In genomic region chr5:134007127-134007771, GRCm38 (mm10) we compare ENCODE assay signal across 9 mouse cellular contexts.
DNase-seq lines count a peak whose midpoint lies in the region; ATAC-seq and TF ChIP-seq lines count a peak whose summit lies in the region.
"Had no signal": no experiment of that assay in that cellular context is flagged by ENCODE, and none has a peak within 500 bp of the region (broad histone marks: within the 10 kb centered on the region; RNA-seq: fewer than 3 reads in every experiment).

No protein-coding gene starts in this region.

- no peak for TF ChIP-seq EP300 in heart, adult 2 months (IDR thresholded peaks at IDR 0.05; ENCODE audit: insufficient read depth, low read depth, low read length)

- no peak for TF ChIP-seq POLR2A in heart, adult 2 months (IDR thresholded peaks at IDR 0.05; ENCODE audit: insufficient read depth, low read depth, low read length)
- no peak for TF ChIP-seq POLR2A in liver, adult 2 months (IDR thresholded peaks at IDR 0.05; ENCODE audit: extremely low read depth, insufficient read depth, low read length)

- peak; percentile 76 for ATAC-seq in common myeloid progenitor, adult 5-6 weeks (replicated peaks; ENCODE audit: low read depth, poor library complexity, severe bottlenecking)

- no peaks in the 10 kb centered on the region for H3K27me3 ChIP-seq in heart, adult 2 months (ENCODE audit: control insufficient read depth, insufficient read depth, low read length)
- H3K27me3 ChIP-seq in liver, adult 2 months (ENCODE audit: control insufficient read depth, insufficient read depth, low read length) = no peaks in the 10 kb centered on the region; the same call in 1 of the 2 replicates
- H3K27me3 ChIP-seq: CH12.LX had no signal

- H3K4me1 ChIP-seq in heart, adult 2 months (ENCODE audit: control insufficient read depth, insufficient read depth, low read length) = no peaks in the 10 kb centered on the region
- H3K4me1 ChIP-seq in liver, adult 2 months (ENCODE audit: control insufficient read depth, insufficient read depth, low read length) = peaks cover 2% of the 10 kb centered on the region; the same call in 1 of the 2 replicates

- no peak for TF ChIP-seq CTCF in heart, adult 2 months (IDR thresholded peaks at IDR 0.05)
- no peak for TF ChIP-seq CTCF in liver, adult 2 months (IDR thresholded peaks at IDR 0.05; ENCODE audit: low read depth, low read length)

- H3K9ac ChIP-seq in heart, adult 2 months (ENCODE audit: low read depth, low read length) = no peak overlapping the region
- H3K9ac ChIP-seq in liver, adult 2 months (ENCODE audit: low read depth, low read length) = no peak overlapping the region

- no peaks in the 10 kb centered on the region for H3K36me3 ChIP-seq in heart, adult 2 months (ENCODE audit: control insufficient read depth, insufficient read depth, low read length)
- H3K36me3 ChIP-seq in liver, adult 2 months (ENCODE audit: control insufficient read depth, insufficient read depth, low read length) = no peaks in the 10 kb centered on the region

- intact Hi-C loops in heart, adult 2 months (cut with DNase I) = loop anchor here (10.0 kb wide), 2 partner anchors 202 to 1892 kb away; no protein-coding TSS in a partner anchor
- intact Hi-C loops in heart, postnatal 14 days (cut with DNase I) = loop anchor here (10.0 kb wide), 3 partner anchors 202 to 1892 kb away; no protein-coding TSS in a partner anchor

- no peaks in the 10 kb centered on the region for H3K79me2 ChIP-seq in heart, adult 2 months (replicated peaks; ENCODE audit: control insufficient read depth, insufficient read depth, low read length)
- H3K79me2 ChIP-seq in liver, adult 2 months (ENCODE audit: control insufficient read depth, insufficient read depth, low read length) = no peaks in the 10 kb centered on the region

- peak; percentile 8 to 20 for DNase-seq in heart, adult 2 months
- no peak for DNase-seq in heart, adult 8-10 months (ENCODE audit: low spot score)
- DNase-seq in heart, postnatal 14 days = peak; percentile 9 to 21
- DNase-seq in liver, adult 2 months (ENCODE audit: extremely low read depth, low read depth, low spot score) = peak; percentile 15
- DNase-seq in testis, postnatal 10 days (ENCODE audit: low spot score) = peak; percentile 56
- no peak for DNase-seq in ovary, adult 18-20 months (ENCODE audit: low spot score)
- no peak for DNase-seq in frontal cortex, postnatal 14 days (ENCODE audit: low spot score in 2 of 2)

- no peak overlapping the region for H3K27ac ChIP-seq in heart, adult 2 months
- no peak overlapping the region for H3K27ac ChIP-seq in liver, adult 2 months (replicated peaks; ENCODE audit: insufficient read depth, low read depth, low read length)

- WGBS in heart, adult 2 months = 9% methylated on average over 3 of the region's 3 CpGs
- WGBS in liver, adult 2 months = 16% methylated on average over 3 of the region's 3 CpGs

- H3K4me3 ChIP-seq in heart, adult 2 months = no peak overlapping the region
- no peak overlapping the region for H3K4me3 ChIP-seq in liver, adult 2 months (ENCODE audit: insufficient read depth, low read depth, low read length)

Comparison
In these comparisons a context has a peak if more than half of its experiments do, and no peak if none do; other contexts are left out.
1. DNase-seq: peak in heart, adult 2 months (2 of 2), heart, postnatal 14 days (2 of 2), liver, adult 2 months (single experiment) and testis, postnatal 10 days (single experiment); none in heart, adult 8-10 months (single experiment), ovary, adult 18-20 months (single experiment) and frontal cortex, postnatal 14 days (0 of 2).